Mouse (Mus musculus): ENCODE data around the gene Chn2.

The Chn2 gene

GRCm38 (mm10) chr6:54253206-54253605, 213.9 kb downstream of the Chn2 start:
- DNase-seq: peak in 1 of 2 experiments; percentile 59

GRCm38 (mm10) chr6:54253881-54254280, 214.5 kb downstream of the Chn2 start:
- no peak for DNase-seq

DNA sequence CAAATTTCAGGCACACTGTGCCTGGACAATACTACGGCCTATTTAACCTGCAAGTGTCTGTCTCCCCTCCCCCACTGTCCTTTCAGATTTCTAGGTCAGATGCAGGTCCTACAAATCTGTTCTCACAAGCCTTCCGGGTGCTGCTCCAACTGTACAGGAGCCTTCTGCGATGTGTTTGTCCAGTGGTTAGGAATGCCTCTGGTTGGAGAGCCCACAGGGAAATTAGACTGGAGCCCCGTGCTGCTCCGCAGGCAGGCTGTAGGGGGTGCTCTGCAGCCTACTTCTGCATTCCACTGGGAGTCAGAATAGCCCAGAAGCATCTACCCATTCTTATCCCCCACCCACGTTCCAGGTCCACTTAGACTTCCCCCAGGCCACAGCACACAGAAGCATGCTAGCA, 215.4 kb downstream of the Chn2 start:
- peak in 1 of 2 experiments; percentile 22 for DNase-seq

- no peak for DNase-seq
Observed at GRCm38 (mm10) chr6:54255321-54255720, 216.0 kb downstream of the Chn2 start.

- DNase-seq: no peak
Observed at GRCm38 (mm10) chr6:54256397-54256796, 217.0 kb downstream of the Chn2 start.

DNA sequence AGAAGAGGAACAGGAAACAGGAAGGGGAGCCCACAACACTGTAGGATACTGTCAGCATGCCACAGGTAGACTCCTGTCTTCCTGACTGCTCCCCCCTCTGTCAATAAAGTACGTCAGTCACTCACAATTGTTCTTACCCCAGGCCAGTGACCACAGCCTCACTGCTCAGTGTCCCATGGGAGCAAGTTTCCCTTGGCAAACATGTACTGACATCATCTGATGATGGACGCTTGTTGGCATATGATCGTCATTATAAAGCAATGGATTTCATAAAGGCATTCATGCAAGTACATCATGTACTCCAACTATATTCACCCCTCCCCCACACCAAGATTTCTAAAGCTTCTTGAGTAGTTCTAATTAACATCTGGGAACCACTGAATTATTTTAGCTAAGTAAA, 218.2 kb downstream of the Chn2 start:
- DNase-seq: no peak

DNA sequence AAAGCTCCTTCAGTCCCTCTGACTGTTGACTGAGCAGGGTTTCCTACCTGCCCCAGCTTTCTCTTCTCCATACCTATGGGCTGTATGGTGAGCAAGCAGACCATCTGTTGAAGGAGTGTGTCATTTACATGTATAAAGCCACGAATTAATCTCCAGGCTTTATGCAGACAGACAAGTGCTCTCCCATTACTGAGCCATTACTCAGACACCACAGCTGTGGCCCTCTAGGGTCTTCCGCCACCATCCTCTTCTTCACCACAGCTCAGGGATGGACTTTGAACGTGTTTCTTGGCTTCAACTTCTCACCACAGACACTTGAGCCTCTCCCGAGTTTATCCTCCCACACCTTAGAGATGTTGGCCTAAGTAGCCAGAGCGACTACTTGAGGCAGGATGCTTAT, 219.1 kb downstream of the Chn2 start:
- no peak for DNase-seq

DNA sequence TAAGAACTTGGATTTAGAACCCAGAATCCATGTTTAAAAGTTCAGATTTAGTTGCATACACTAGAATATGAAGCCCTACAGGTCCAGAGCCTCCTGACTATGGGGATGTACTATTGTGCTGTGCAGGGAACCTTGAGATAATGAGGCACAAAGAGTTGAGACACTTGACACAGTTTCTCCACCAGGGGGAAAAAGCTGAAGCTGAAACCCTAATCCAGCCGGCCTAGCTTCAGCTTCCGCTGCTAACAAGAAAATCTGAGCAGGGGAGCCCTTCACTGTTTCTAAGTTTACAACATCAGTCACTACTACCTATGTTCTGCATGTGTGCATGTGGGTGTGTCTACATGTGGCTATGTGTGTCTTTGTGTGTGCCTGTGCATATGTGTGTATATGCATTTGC, 223.4 kb downstream of the Chn2 start:
- DNase-seq: no peak

GRCm38 (mm10) chr6:54263890-54264289, 224.5 kb downstream of the Chn2 start:
- no peak for DNase-seq

DNA sequence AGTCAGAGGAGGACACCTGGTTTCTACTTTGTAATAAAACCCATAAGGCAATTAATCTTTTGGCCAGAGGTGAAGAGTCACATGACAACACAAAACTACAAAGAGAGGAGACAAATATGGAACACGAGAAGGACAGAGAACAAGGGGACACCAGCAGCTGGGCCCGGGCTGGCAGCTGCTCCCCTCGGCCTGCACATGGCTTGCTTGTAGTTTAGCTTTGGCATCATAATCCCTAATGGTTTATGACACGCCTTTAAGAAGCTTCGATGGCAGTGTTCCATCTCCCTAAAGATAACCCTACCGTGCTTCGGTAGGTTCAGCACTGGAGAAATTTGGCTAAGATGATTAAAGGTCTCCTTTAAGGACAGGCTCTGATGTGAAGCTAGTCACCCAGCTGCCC, 225.2 kb downstream of the Chn2 start:
- DNase-seq: no peak

DNA sequence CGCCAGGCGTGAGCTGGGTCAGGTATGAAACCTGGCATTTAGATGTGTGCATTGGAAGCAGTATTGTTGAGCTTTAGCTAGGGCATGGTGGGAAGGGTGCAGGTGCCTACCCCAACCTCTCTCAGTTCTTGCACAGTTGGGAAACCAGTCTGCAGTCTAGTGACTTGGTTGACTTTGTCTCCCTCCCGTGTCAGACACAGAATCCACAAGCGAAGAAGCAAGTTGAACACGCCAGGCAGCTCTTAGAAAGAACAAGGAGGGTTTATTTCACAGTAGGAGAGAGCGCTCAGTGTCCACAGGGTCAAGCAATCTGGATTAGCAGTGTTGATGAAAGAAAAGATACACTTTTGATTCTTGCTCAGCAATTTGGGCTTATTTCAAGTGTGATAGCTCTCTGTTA, 226.0 kb downstream of the Chn2 start:
- DNase-seq: no peak

- no peak for DNase-seq
Observed at GRCm38 (mm10) chr6:54272556-54273378, 233.4 kb downstream of the Chn2 start.

DNA sequence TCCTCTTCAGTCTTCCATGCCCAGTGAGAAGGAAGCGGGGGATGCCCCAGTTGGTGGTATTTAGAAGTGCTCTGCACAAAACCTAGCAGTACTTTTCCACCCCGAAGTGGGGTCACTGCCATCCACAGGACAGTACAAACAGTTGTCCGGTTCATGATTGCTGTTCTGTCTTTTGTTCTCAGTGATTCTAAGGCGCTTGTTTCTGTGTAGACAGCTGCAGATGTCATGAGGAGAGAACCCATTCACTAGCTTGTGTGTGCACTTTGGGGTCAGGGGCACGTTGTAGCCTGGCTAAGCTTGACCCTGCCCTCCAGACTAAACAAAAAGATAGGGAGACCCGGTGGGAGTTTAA, 234.0 kb downstream of the Chn2 start:
- no peak for DNase-seq

DNA sequence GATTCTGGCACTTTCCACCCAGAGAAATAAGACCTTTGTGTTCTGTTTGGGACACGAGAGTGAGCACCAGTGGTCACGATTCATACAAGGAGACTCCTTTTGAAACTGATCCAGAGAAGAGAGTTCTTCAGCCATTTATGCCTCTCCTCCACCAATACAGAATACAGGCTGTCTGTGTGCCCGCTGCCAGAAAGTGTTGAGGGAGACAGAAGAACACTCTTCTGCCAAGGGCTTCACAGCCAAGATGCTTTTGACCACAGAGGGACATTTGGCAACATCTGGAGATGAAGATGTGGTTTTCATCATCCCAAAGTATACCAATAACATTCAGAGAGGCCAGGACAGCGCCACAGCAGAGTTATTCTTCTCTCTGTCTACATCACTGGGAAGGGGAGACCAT, 237.9 kb downstream of the Chn2 start:
- DNase-seq: no peak

GRCm38 (mm10) chr6:54277828-54278227, 238.5 kb downstream of the Chn2 start:
- DNase-seq: no peak

DNA sequence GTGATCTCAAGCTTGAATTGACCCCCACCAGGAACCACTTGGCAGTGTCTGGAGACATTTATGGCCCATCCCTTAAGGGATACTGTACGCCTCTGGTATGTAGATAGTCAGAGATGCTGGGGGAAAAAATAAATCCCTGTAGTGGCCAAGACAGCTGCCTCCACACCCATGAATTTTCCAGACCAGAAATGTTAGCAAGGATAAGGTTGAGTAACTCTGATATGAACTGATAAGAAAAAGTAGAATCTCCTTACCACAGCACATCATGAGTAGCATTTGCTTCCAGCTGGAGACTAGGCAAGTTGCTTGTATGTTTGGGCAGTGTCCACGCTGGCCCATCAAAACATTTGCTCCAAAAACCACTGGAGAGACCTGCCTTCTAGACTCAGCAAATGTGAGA, 239.3 kb downstream of the Chn2 start:
- DNase-seq: no peak

DNA sequence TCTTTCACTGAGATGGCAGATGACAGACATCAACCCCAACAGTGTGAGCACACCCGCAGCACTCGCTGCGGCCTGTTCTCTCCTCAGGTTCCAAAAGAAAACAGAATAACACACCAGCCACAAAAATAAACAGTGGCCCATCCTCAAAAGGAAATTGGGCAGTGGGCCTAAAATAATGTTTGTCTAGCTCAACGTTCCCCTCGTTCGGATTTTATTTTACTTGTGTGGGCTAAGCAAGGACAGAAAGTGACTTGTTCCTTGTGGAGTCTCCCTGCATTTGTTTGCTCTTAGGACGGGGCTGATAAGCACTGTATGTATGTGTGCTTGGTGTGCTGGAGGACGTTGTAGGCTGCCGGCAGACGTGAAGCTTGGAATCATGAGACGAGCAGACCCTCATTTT, 240.0 kb downstream of the Chn2 start:
- peak in 1 of 2 experiments; percentile 17 for DNase-seq

DNA sequence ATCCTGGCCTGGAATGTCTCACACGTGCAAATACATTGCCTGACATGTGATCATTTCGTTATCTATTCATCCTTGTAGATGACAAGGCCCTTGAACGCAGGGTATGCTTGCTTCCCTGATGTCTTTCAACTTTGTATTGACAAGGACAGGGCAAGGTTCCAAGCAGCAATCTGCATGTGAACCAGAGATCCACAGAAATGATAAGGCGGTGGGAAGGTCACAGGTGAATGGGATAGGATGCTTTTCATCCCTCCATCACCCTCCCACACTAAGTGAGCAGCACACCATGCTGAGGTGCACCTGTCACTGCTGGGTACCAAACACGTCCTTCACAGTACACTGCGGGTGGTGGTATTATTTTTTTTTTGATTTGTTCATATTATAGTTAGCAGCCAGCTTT, 240.9 kb downstream of the Chn2 start:
- no peak for DNase-seq

DNA sequence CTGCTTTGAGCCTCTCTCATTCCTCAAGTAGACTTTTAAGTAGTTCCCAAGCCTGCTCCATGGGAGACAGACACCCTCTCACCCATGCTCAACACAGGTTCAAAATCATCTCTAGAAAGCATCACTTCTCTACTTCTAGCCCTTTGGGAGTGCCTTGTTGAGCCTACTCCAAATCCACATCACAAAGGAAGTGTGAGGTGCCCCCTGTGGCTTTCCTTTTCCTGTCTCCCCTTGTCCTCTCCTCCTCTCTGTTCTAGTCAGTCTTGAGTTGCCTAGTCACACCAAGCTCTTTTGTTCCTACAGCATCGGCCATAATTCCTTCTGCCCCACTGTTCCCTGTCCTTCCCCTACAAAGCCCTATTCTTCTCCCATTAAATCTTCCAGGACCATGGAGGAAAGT, 243.9 kb downstream of the Chn2 start:
- no peak for DNase-seq

- no peak for DNase-seq
Observed at GRCm38 (mm10) chr6:54284167-54284711, 244.9 kb downstream of the Chn2 start.

- DNase-seq: no peak
Observed at GRCm38 (mm10) chr6:54286813-54287212, 247.5 kb downstream of the Chn2 start.

DNA sequence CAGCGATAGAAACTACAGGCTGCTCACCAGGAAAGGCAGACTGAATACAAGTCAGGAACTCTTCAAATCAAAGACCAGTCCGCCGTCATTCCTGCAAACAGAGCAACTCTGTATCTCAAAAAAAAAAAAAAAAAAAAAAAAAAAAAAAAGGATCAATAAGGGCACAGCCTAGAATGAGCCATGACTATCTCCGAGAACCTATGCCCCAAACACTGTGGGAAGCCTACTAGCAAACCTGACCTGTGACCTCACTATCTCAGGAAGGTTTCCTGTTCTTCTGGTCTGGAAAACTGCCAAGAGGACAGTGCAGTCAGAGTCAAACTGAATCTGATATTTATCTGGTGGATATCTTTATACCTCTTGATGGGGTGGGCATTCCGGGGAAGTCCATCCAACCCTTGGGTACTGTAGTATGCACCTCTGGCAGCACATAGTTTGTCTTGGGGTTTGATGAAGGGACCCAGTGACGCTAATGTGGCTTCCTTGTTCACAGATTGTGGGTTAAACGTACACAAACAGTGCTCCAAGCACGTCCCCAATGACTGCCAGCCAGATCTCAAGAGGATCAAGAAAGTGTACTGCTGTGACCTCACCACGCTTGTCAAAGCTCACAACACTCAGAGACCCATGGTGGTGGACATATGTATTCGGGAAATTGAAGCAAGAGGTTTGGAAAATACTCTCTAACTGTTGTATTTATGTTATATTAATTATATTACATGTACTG, 250.6 kb downstream of the Chn2 start:
- DNase-seq: no peak

GRCm38 (mm10) chr6:54297231-54297630, 257.9 kb downstream of the Chn2 start:
- DNase-seq: peak in 1 of 2 experiments; percentile 10

- DNase-seq: peak; percentile 47 to 51
Observed at GRCm38 (mm10) chr6:54299417-54299816, 260.1 kb downstream of the Chn2 start.

Data from kidney, postnatal 25 days (tissue).